Mouse (Mus musculus) hematopoietic stem cell, adult 5-6 weeks (primary cell): ENCODE results near the gene S100a5. TPM values are rescaled to one million over a fixed set of nuclear protein-coding genes. Genes with fewer than 3 reads are reported as not detected.

Experiments used
- ATAC-seq, 2 experiments: fragments of 125-278 bp in 1 of 2; replicated peaks in 1 of 2; 2 replicates each; pipeline ENCODE4 v1.8.0; 2016 to 2017; ENCODE audit warnings: inconsistent platforms in 2 of 2, mild to moderate bottlenecking in 2 of 2, moderate number of reproducible peaks in 2 of 2, low read depth in 1 of 2, moderate TSS enrichment in 1 of 2; ENCODE audit not compliant: low FRiP score in 2 of 2, poor library complexity in 2 of 2, severe bottlenecking in 2 of 2, insufficient read depth in 1 of 2, low TSS enrichment in 1 of 2
- total RNA-seq: library from RNA; stranded (forward); fragments of 172-1452, 232-1000 nt; gene quantifications from 2 replicates; pipeline ENCODE4 v1.2.3, GENCODE M21; 2017

S100a5 gene
- total RNA-seq, 1 experiment from 2014 or later = not detected

DNA sequence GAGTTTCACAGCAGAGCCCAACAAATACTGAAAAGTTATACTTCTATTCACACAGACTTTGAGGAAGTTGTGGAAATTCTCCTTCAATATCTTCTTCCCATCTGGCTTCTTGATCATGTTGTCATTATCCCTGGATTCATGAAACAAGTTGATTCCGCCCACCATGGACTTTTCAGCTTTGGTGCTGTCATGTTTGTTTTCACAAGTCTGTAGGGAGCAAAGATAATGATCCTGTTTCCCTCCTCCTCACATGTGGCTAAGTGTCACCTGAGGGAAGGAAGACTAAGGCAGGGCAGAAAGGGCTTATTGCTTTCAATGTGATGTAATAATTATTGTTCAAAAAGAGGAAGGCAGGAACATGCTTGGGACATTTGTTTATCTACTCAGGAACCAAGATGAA, 39.0 kb downstream of the S100a5 start:
- ATAC-seq = no peak

DNA sequence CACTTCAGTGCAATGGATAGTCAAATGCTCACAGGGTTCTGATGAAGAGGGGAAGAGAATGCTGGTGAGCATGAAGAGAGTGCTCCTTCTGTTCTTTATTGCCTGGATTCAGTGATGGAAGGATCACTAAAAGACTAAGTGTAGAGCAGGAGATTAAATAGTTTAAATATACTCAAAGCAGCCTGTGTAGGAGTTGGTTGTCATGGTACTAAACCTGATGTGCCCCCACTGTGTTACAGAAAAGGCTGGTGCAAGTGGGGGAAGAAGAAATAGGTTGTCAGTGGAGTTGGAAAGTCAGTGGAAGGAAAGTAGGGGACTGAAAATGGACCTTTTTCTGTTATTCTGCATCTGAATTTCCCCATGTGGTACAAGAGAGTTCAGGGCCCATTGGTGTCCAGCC, 40.7 kb downstream of the S100a5 start:
- no peak for ATAC-seq

DNA sequence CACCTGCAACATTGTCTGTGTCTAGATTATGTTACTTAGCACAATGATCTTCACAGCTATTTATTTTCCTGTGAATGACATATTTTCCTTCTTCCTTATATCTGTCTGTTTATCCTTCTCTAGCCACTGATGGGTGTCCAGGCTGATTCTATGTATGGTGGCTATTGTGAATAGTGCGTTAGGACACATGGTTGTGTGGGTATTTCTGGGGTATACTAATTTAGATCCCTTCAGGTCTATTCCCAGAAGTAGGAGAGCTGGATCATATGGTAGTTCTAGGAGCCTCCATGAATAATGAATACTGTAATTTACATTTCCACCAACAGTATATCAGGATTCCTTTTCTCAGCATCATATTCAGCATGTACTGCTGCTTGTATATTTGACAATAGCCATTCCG, 41.5 kb downstream of the S100a5 start:
- no peak for ATAC-seq

DNA sequence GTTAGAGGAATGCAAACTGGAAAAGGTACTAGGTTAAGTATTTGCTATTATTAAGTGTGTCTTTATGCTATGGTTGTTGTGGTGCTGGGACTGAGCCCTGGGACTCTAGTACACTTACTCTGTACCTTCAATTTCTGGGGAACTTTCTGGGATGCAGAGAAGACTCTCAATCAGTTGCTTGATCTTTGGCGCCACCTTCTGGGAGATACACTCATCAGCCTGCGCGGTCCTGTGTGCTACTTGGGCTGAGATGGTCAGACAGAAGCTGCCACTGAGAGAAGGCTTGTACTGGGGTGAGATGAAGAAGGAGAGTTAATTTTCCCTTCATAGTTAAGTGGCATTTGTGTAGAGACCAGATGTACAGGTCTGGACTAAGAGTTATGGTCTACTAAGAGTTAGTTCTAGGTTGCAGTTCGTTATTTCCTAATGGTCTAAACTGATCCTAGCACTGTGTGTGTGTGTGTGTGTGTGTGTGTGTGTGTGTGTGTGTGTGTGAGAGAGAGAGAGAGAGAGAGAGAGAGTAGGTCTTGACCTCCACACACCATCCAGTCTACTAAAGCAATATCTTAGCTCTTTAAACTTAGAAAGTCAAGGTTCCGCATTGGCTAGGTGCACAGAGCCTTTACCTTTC, 44.7 kb downstream of the S100a5 start:
- ATAC-seq = peak; percentile 56 to 80; a peak in 3 of 4 replicates

DNA sequence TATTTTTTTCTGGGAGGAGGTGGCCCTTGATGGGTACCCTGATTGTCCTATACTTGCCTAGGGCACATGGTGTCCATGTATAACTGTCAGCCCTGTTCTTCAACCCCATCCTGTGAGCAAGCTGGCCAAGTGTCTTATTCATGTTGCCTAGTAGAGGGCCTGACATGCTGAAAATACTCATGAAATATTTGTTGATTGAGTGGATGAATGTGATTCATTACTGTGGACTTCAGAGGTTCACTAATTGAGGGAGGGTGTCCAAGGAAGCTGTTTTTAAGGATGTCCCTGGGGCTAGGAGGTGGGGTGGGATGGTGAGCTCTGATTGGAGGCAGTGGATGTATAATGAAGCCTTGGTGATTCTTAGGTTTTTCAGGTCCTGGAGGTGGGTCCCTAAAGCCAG, 45.4 kb downstream of the S100a5 start, which contains the start of gene S100a7a:
Gene S100a7a, plus strand, starts transcription at position 301 of the 400 bp plus-strand sequence.
- ATAC-seq = no peak

DNA sequence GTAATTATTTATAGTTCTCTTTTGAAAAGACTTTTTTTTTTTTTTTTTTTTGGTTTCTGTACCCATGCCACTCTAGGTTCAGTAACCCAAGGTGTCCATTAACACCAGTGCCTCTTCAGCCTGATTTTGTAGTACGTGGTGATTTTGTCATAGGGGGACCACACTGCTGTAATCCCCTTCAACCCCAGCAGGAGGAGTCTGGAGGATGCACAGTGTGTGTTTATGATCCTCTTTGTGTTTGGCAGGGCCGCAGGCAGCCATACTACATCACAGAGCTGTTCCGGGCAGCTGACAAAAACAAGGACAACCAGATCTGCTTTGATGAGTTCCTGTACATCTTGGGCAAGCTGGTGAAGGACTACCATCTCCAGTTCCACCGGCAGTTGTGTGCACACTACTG, 49.1 kb downstream of the S100a5 start:
- ATAC-seq = peak; percentile 33 to 43; a peak in 1 of 4 replicates

DNA sequence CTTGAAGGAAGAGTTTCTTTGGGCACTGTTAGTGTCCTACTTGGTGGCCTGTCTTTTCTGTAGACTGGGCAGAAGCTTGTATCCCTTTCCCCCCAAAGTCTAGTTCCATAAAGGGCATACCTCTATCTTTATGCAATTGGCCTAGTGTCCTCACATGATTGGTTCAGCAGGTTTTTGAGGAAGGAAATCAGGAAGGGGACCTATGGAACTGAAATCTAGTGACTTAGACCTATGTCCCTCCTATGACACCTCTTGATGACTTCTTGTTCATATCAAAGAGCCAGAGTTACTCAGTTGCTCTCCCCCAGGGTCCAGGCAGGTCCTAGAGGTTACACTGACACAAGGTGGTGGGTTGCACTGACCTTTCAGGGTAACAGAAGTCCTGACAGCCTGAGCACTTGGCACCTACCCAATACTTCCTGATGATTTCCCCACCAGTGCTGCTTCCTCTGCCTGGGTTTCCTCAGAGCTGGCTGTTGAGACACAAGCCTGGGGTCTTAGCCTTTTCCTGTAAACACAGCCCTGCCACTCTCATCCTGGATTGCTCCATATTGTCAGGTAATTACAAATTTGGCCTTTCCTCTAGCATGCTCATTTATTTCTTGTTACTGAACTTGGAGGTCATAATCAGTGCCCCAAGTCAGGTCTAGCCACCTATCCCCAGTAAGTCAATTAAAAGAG, 51.2 kb downstream of the S100a5 start:
- ATAC-seq = peak; percentile 22 to 43; a peak in 1 of 4 replicates

Other genes with a start within 250 kb of the S100a5 start
- 0.60 and 1.1 TPM in 2 replicates for gene Slc27a3, start 218.6 kb upstream of the S100a5 start, total RNA-seq
- 20.9 and 22.6 TPM in 2 replicates for gene Ints3, start 174.9 kb upstream of the S100a5 start, total RNA-seq
- 0.38 TPM in 1 of 2 replicates, not detected in the other for gene Npr1, start 142.7 kb upstream of the S100a5 start, total RNA-seq
- gene Ilf2, start 132.4 kb upstream of the S100a5 start, total RNA-seq = 203 and 236 TPM in 2 replicates
- gene Snapin, start 117.5 kb upstream of the S100a5 start, total RNA-seq = 52.2 and 60.1 TPM in 2 replicates
- 109 and 142 TPM in 2 replicates for gene Chtop, start 99.0 kb upstream of the S100a5 start, total RNA-seq
- gene S100a1, start 94.1 kb upstream of the S100a5 start, total RNA-seq = 79.8 and 83.0 TPM in 2 replicates
- 109 and 112 TPM in 2 replicates for gene S100a13, start 94.1 kb upstream of the S100a5 start, total RNA-seq
- not detected in 2 replicates for gene S100a14, start 81.7 kb upstream of the S100a5 start, total RNA-seq
- not detected in 2 replicates for gene S100a16, start 71.3 kb upstream of the S100a5 start, total RNA-seq
- 1.6 TPM in 1 of 2 replicates, not detected in the other for gene S100a3, start 47.9 kb upstream of the S100a5 start, total RNA-seq
- gene S100a2, start 18.3 kb upstream of the S100a5 start, total RNA-seq = not detected in 2 replicates
- gene Gm42674, start 6.6 kb upstream of the S100a5 start, total RNA-seq = not detected in 2 replicates
- gene S100a4, start 4.8 kb upstream of the S100a5 start, total RNA-seq = 29.5 and 78.7 TPM in 2 replicates
- 37.1 and 121 TPM in 2 replicates for gene S100a6, start 4.4 kb downstream of the S100a5 start, total RNA-seq
- gene S100a7a, start 45.5 kb downstream of the S100a5 start, total RNA-seq = not detected in 2 replicates
- gene S100a8, start 60.5 kb downstream of the S100a5 start, total RNA-seq = 2,013 and 6,407 TPM in 2 replicates
- gene S100a9, start 87.2 kb downstream of the S100a5 start, total RNA-seq = 1,063 and 5,883 TPM in 2 replicates
- not detected in 2 replicates for gene Pglyrp4, start 118.4 kb downstream of the S100a5 start, total RNA-seq
- gene Gm5849, start 169.4 kb downstream of the S100a5 start, total RNA-seq = not detected in 2 replicates